Mouse (Mus musculus) hindbrain, postnatal 0 days (tissue): ENCODE results near the gene Nrm. TPM values are rescaled to one million over a fixed set of nuclear protein-coding genes. Genes with fewer than 3 reads are reported as not detected.
A peak's percentile ranks its signal among the peaks of the same experiment; 100 is the strongest.

Source experiments
- ATAC-seq: fragments of 200-750 bp; cut with Nextera tagmentation; 2 replicates; pipeline ENCODE4 v1.8.0; 2017; ENCODE audit warnings: mild to moderate bottlenecking, moderate TSS enrichment, moderate library complexity
- DNase-seq: peaks from one replicate; pipeline ENCODE4 v3.0.0-alpha.2; 2015; ENCODE audit warnings: low spot score
- H3K27ac ChIP-seq: fragments of 300-500 bp; sonication (generic); 2 replicates; pipeline ENCODE4 v1.5.1; 2014; ENCODE audit warnings: mild to moderate bottlenecking
- H3K27me3 ChIP-seq: fragments of 300-500 bp; sonication (generic); 2 replicates; pipeline ENCODE4 v1.6.1; 2014; ENCODE audit warnings: low read length, mixed read lengths; ENCODE audit not compliant: insufficient read depth
- H3K36me3 ChIP-seq: fragments of 300-500 bp; sonication (generic); 2 replicates; pipeline ENCODE4 v1.6.1; 2014; ENCODE audit warnings: low read length, mixed read lengths; ENCODE audit not compliant: insufficient read depth
- H3K4me1 ChIP-seq: fragments of 300-500 bp; sonication (generic); 2 replicates; pipeline ENCODE4 v1.6.1; 2014; ENCODE audit warnings: antibody characterized with exemption, low read length, mixed read lengths; ENCODE audit not compliant: insufficient read depth
- H3K4me2 ChIP-seq: fragments of 300-500 bp; sonication (generic); 2 replicates; pipeline ENCODE4 v1.6.1; 2014; ENCODE audit warnings: low read depth, mild to moderate bottlenecking, low read length, moderate library complexity, mixed read lengths
- H3K4me3 ChIP-seq: fragments of 300-500 bp; sonication (generic); 2 replicates; pipeline ENCODE4 v1.5.1; 2014; ENCODE audit warnings: low read length
- H3K9ac ChIP-seq: fragments of 300-500 bp; sonication (generic); replicated peaks from 2 replicates; pipeline ENCODE4 v1.6.1; 2014; ENCODE audit warnings: mild to moderate bottlenecking, low read length, moderate library complexity, mixed read lengths
- H3K9me3 ChIP-seq: fragments of 300-500 bp; sonication (generic); 2 replicates; pipeline ENCODE4 v1.6.1; 2016; ENCODE audit warnings: low read length, mixed read lengths
- CTCF ChIP-seq: IDR thresholded peaks from 2 replicates; pipeline ENCODE4 v1.5.1; 2016; ENCODE audit warnings: antibody characterized with exemption, control low read depth, low read depth
- WGBS: fragments of 180-500 bp; shearing (Covaris S2); extraction: QIAGEN DNeasy Blood & Tissue Kit; methylation state at CpG from one replicate; pipeline ENCODE4 v1.1.7; 2014; 5-methylcytosine and 5-hydroxymethylcytosine counted together
- microRNA-seq, 2 experiments: library from miRNA; unstranded; fragments of <30 nt; microRNA quantifications; one replicate each; pipeline ENCODE4; 2016
- polyA plus RNA-seq: library from polyadenylated mRNA; unstranded; fragments of >200 nt; fragmentation: Nextera tagmentation; extraction: Ambion mirVana; gene quantifications from 2 replicates; pipeline ENCODE4 v1.2.1, GENCODE M21; 2015
- total RNA-seq: library from RNA; depleted of rRNA; stranded (reverse); fragments of >200 nt; gene quantifications from 2 replicates; pipeline ENCODE4 v1.2.3, GENCODE M21; 2014; rRNA removed

Nrm gene
- total and polyA plus RNA-seq, 2 experiments from 2014 or later: 24.6 to 27.2 TPM

- H3K27me3 ChIP-seq: no peaks in the 10 kb centered on the region
- no peak overlapping the region for H3K9ac ChIP-seq
- ATAC-seq (no peak), DNase-seq (no peak)
- no peak overlapping the region for H3K4me2 ChIP-seq
- no peaks in the 10 kb centered on the region for H3K9me3 ChIP-seq
- H3K4me3 ChIP-seq: no peak overlapping the region
- no peak for TF ChIP-seq CTCF
- H3K4me1 ChIP-seq: peaks cover 14% of the 10 kb centered on the region
- H3K27ac ChIP-seq: no peak overlapping the region
- WGBS: 94% methylated on average over 1 of the region's 1 CpGs
- H3K36me3 ChIP-seq: peaks cover 25% of the 10 kb centered on the region
Observed at GRCm38 (mm10) chr17:35905587-35905986, 44.5 kb downstream of the Nrm start.

GRCm38 (mm10) chr17:35907609-35908008, 46.5 kb downstream of the Nrm start:
- Histone ChIP-seq H3K4me3 (no peak overlapping the region), H3K9ac (no peak overlapping the region), H3K36me3 (peaks cover 24% of the 10 kb centered on the region), H3K9me3 (no peaks in the 10 kb centered on the region), H3K27ac (no peak overlapping the region), H3K4me2 (no peak overlapping the region), H3K4me1 (peaks cover 14% of the 10 kb centered on the region), H3K27me3 (no peaks in the 10 kb centered on the region)
- 78% methylated on average over 2 of the region's 2 CpGs for WGBS
- peak; percentile 31; the same call in 1 of the 2 replicates for TF ChIP-seq CTCF
- DNase-seq (no peak), ATAC-seq (no peak)

GRCm38 (mm10) chr17:35909186-35909918, 48.2 kb downstream of the Nrm start:
- WGBS: 18% methylated on average over 20 of the region's 20 CpGs
- ATAC-seq: peak; percentile 5; the same call in 1 of the 2 replicates

GRCm38 (mm10) chr17:35909919-35910369, 48.8 kb downstream of the Nrm start, which contains the start of gene Atat1:
Gene Atat1, minus strand, starts transcription at chr17:35910075.
- peak within 1 kb of the TSS; percentile 87 for H3K4me2 ChIP-seq
- peak; percentile 95 for ATAC-seq
- peaks cover 21% of the 10 kb centered on the region; the same call in 1 of the 2 replicates for H3K36me3 ChIP-seq
- H3K4me1 ChIP-seq: peaks cover 14% of the 10 kb centered on the region
- WGBS: 4% methylated on average over 25 of the region's 25 CpGs
- peak; percentile 97 for DNase-seq
- peak within 1 kb of the TSS; percentile 55 for H3K4me3 ChIP-seq
- TF ChIP-seq CTCF: no peak
- no peaks in the 10 kb centered on the region for H3K9me3 ChIP-seq
- H3K27me3 ChIP-seq: no peaks in the 10 kb centered on the region
- H3K9ac ChIP-seq: peak within 1 kb of the TSS; percentile 63
- H3K27ac ChIP-seq: peak within 1 kb of the TSS; percentile 77

More at GRCm38 (mm10) chr17:35909186-35909918, 48.2 kb downstream of the Nrm start:
- Histone ChIP-seq H3K9me3 (no peaks in the 10 kb centered on the region), H3K27me3 (no peaks in the 10 kb centered on the region), H3K36me3 (peaks cover 24% of the 10 kb centered on the region; the same call in 1 of the 2 replicates), H3K4me1 (peaks cover 14% of the 10 kb centered on the region), H3K9ac (peak overlapping the region; percentile 63), H3K27ac (peak overlapping the region; percentile 77), H3K4me3 (peak overlapping the region; percentile 55), H3K4me2 (peak overlapping the region; percentile 87)
- TF ChIP-seq CTCF: no peak
- DNase-seq: no peak

- Histone ChIP-seq H3K27me3 (no peaks in the 10 kb centered on the region), H3K27ac (no peak overlapping the region), H3K4me3 (no peak overlapping the region), H3K36me3 (peaks cover 13% of the 10 kb centered on the region; the same call in 1 of the 2 replicates), H3K4me2 (peak overlapping the region; percentile 90; the same call in 1 of the 2 replicates), H3K4me1 (peaks cover 9% of the 10 kb centered on the region), H3K9me3 (no peaks in the 10 kb centered on the region), H3K9ac (no peak overlapping the region)
- DNase-seq (no peak), ATAC-seq (no peak)
- no peak; the same call in 1 of the 2 replicates for TF ChIP-seq CTCF
- WGBS: 82% methylated on average over 6 of the region's 6 CpGs
Observed at GRCm38 (mm10) chr17:35914975-35915374, 53.9 kb downstream of the Nrm start.

Small RNA genes within 50 kb of the gene (microRNA-seq; reads per million reads assigned to microRNA genes)
- gene Gm28033: 0 to 0.18 reads per million in 2 experiments

Other genes starting within 250 kb of the Nrm start
- not detected in 2 replicates for gene Gm9573, start 234.7 kb upstream of the Nrm start, total RNA-seq
- gene Gm9573, start 234.7 kb upstream of the Nrm start, polyA plus RNA-seq: not detected in 2 replicates
- 0.61 TPM in 1 of 2 replicates, not detected in the other for gene Mucl3, start 217.6 kb upstream of the Nrm start, total RNA-seq
- gene Mucl3, start 217.6 kb upstream of the Nrm start, polyA plus RNA-seq: 0.10 TPM in 1 of 2 replicates, not detected in the other
- 37.3 and 46.8 TPM in 2 replicates for gene Vars2, start 193.7 kb upstream of the Nrm start, total RNA-seq
- 12.6 and 14.8 TPM in 2 replicates for gene Vars2, start 193.7 kb upstream of the Nrm start, polyA plus RNA-seq
- gene Gtf2h4, start 187.6 kb upstream of the Nrm start, total RNA-seq: 26.1 and 27.2 TPM in 2 replicates
- gene Gtf2h4, start 187.6 kb upstream of the Nrm start, polyA plus RNA-seq: 18.6 and 21.3 TPM in 2 replicates
- 108 and 139 TPM in 2 replicates for gene Ddr1, start 156.7 kb upstream of the Nrm start, total RNA-seq
- gene Ddr1, start 156.7 kb upstream of the Nrm start, polyA plus RNA-seq: 63.3 and 66.3 TPM in 2 replicates
- gene Ier3, start 39.6 kb upstream of the Nrm start, total RNA-seq: 13.7 and 19.4 TPM in 2 replicates
- 18.3 and 19.4 TPM in 2 replicates for gene Ier3, start 39.6 kb upstream of the Nrm start, polyA plus RNA-seq
- 94.1 and 142 TPM in 2 replicates for gene Flot1, start 38.1 kb upstream of the Nrm start, total RNA-seq
- 162 TPM in 2 replicates for gene Flot1, start 38.1 kb upstream of the Nrm start, polyA plus RNA-seq
- gene Tubb5, start 23.0 kb upstream of the Nrm start, total RNA-seq: 3,311 and 3,326 TPM in 2 replicates
- gene Tubb5, start 23.0 kb upstream of the Nrm start, polyA plus RNA-seq: 1,502 and 1,606 TPM in 2 replicates
- 14.7 and 26.7 TPM in 2 replicates for gene Mdc1, start 19.8 kb upstream of the Nrm start, total RNA-seq
- gene Mdc1, start 19.8 kb upstream of the Nrm start, polyA plus RNA-seq: 3.9 and 4.1 TPM in 2 replicates
- gene Ppp1r18, start 4.3 kb downstream of the Nrm start, total RNA-seq: 32.0 and 34.3 TPM in 2 replicates
- 18.4 and 19.3 TPM in 2 replicates for gene Ppp1r18, start 4.3 kb downstream of the Nrm start, polyA plus RNA-seq
- gene Dhx16, start 18.5 kb downstream of the Nrm start, total RNA-seq: 31.3 and 33.2 TPM in 2 replicates
- gene Dhx16, start 18.5 kb downstream of the Nrm start, polyA plus RNA-seq: 22.9 and 23.1 TPM in 2 replicates
- 39.8 and 49.2 TPM in 2 replicates for gene 2310061I04Rik, start 36.1 kb downstream of the Nrm start, total RNA-seq
- 69.0 and 74.3 TPM in 2 replicates for gene 2310061I04Rik, start 36.1 kb downstream of the Nrm start, polyA plus RNA-seq
- gene Atat1, start 48.8 kb downstream of the Nrm start, total RNA-seq: 163 and 169 TPM in 2 replicates
- 222 and 225 TPM in 2 replicates for gene Atat1, start 48.8 kb downstream of the Nrm start, polyA plus RNA-seq
- 42.9 and 45.9 TPM in 2 replicates for gene Mrps18b, start 55.1 kb downstream of the Nrm start, total RNA-seq
- gene Mrps18b, start 55.1 kb downstream of the Nrm start, polyA plus RNA-seq: 66.6 and 72.2 TPM in 2 replicates
- gene Ppp1r10, start 55.1 kb downstream of the Nrm start, total RNA-seq: 37.5 and 44.0 TPM in 2 replicates
- 20.3 and 22.5 TPM in 2 replicates for gene Ppp1r10, start 55.1 kb downstream of the Nrm start, polyA plus RNA-seq
- gene Abcf1, start 108.4 kb downstream of the Nrm start, total RNA-seq: 47.7 and 57.3 TPM in 2 replicates
- 94.5 and 99.4 TPM in 2 replicates for gene Abcf1, start 108.4 kb downstream of the Nrm start, polyA plus RNA-seq
- gene Gnl1, start 118.5 kb downstream of the Nrm start, total RNA-seq: 101 and 106 TPM in 2 replicates
- gene Gnl1, start 118.5 kb downstream of the Nrm start, polyA plus RNA-seq: 75.8 and 76.2 TPM in 2 replicates
- 39.9 and 46.7 TPM in 2 replicates for gene Prr3, start 118.9 kb downstream of the Nrm start, total RNA-seq
- gene Prr3, start 118.9 kb downstream of the Nrm start, polyA plus RNA-seq: 72.7 and 81.9 TPM in 2 replicates
- 0.10 and 0.11 TPM in 2 replicates for gene H2-T24, start 159.2 kb downstream of the Nrm start, total RNA-seq
- 7.1 and 7.7 TPM in 2 replicates for gene H2-T24, start 159.2 kb downstream of the Nrm start, polyA plus RNA-seq
- 6.6 and 7.3 TPM in 2 replicates for gene H2-T23, start 171.5 kb downstream of the Nrm start, total RNA-seq
- 8.8 and 9.4 TPM in 2 replicates for gene H2-T23, start 171.5 kb downstream of the Nrm start, polyA plus RNA-seq
- 10.0 and 15.4 TPM in 2 replicates for gene H2-T22, start 181.4 kb downstream of the Nrm start, total RNA-seq
- gene H2-T22, start 181.4 kb downstream of the Nrm start, polyA plus RNA-seq: 9.1 and 11.8 TPM in 2 replicates
- not detected in 2 replicates for gene Gm6034, start 181.6 kb downstream of the Nrm start, total RNA-seq
- gene Gm6034, start 181.6 kb downstream of the Nrm start, polyA plus RNA-seq: not detected in 2 replicates
- gene Gm11127, start 197.1 kb downstream of the Nrm start, total RNA-seq: not detected in 2 replicates
- gene Gm11127, start 197.1 kb downstream of the Nrm start, polyA plus RNA-seq: not detected in 2 replicates